Mouse (Mus musculus) ES-Bruce4 (cell line): ENCODE measurements around the gene Map3k5. TPM values are rescaled to one million over a fixed set of nuclear protein-coding genes. Genes with fewer than 3 reads are reported as not detected.

Experiments
- H3K27ac ChIP-seq: 2 replicates; pipeline ENCODE4 v1.5.1; 2012; ENCODE audit warnings: low read length, inconsistent platforms; ENCODE audit not compliant: insufficient read depth
- H3K27me3 ChIP-seq: 2 replicates; pipeline ENCODE4 v1.6.1; 2012; ENCODE audit warnings: mild to moderate bottlenecking, low read length, inconsistent platforms; ENCODE audit not compliant: control insufficient read depth, poor library complexity, insufficient read depth, severe bottlenecking
- H3K36me3 ChIP-seq: 2 replicates; pipeline ENCODE4 v1.6.1; 2012; ENCODE audit warnings: inconsistent platforms, mild to moderate bottlenecking, low read length, moderate library complexity; ENCODE audit not compliant: control insufficient read depth, poor library complexity, insufficient read depth, severe bottlenecking
- H3K4me1 ChIP-seq: one replicate; pipeline ENCODE4 v1.8.1; 2011; ENCODE audit warnings: low read length; ENCODE audit not compliant: control insufficient read depth, insufficient read depth
- H3K4me3 ChIP-seq: 2 replicates; pipeline ENCODE4 v1.5.1; 2011; ENCODE audit warnings: low read depth, mild to moderate bottlenecking, low read length
- H3K9ac ChIP-seq: 2 replicates; pipeline ENCODE4 v1.6.1; 2012; ENCODE audit warnings: low read depth, mild to moderate bottlenecking, inconsistent platforms; ENCODE audit not compliant: poor library complexity, severe bottlenecking
- H3K9me3 ChIP-seq: replicated peaks from 2 replicates; pipeline ENCODE4 v1.6.1; 2012; ENCODE audit warnings: mild to moderate bottlenecking, low read length, inconsistent platforms; ENCODE audit not compliant: control insufficient read depth, poor library complexity, insufficient read depth, severe bottlenecking
- CTCF ChIP-seq: IDR thresholded peaks from one replicate; pipeline ENCODE4 v1.8.1; 2011; ENCODE audit warnings: low read depth, low read length
- EP300 ChIP-seq: IDR thresholded peaks from 2 replicates; pipeline ENCODE4 v1.6.1; 2011; ENCODE audit warnings: low read depth, low read length; ENCODE audit not compliant: insufficient read depth
- POLR2A ChIP-seq: IDR thresholded peaks from one replicate; pipeline ENCODE4 v1.8.1; 2011; ENCODE audit warnings: low read length; ENCODE audit not compliant: insufficient read depth
- polyA plus RNA-seq: library from polyadenylated mRNA; stranded (reverse); fragments of >200 nt; gene quantifications from 2 replicates; pipeline ENCODE4 v1.2.4, GENCODE M21; 2011; ENCODE audit warnings: low read depth; ENCODE audit not compliant: missing spikeins, insufficient read depth, insufficient read length

The Map3k5 gene
- polyA plus RNA-seq, 1 experiment: 9.7 TPM

DNA sequence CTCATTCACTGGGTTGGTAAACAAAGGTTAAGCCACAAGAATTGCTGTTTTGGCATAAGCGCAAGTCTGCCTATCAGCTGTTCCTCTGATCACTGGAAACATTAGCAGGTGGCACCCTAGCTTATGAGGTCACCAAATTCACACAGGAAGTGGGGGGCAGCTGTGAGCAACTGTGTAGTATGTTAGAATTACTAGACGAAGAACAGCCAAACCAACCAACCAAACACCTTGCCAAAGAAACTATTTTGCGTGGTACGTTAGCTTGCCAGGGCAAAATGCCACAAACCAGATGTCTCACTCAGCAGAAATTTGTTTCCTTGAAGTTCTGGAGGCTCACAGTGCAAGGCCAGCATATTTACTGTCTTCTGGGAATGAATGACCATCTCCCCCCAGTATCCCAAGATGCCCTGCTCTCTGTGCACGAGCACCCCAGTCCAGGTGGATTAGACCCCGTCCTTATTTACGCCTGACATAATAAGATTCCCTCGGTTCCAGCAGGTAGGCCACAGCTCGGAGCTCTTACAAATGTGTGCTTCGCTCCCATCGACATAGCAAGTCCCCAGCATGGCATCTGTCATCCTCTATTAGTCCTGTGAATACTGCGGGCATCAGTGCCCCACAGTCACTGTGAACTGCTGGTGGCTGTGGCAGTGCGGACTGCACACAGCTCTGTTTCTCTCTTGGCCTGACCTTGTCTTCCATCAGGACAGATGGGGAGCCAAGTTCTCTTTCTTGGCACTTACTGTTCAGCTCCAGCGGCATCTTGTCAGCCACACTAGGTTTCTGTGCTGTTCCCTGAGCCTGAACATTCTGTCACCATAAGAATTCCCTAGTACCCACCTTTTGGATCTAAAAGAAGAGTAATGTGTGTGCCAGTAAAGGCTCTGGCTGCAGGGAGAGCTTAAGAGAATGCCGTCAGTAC, 185.5 kb downstream of the Map3k5 start:
- no peaks in the 10 kb centered on the region for H3K27me3 ChIP-seq
- no peaks in the 10 kb centered on the region for H3K4me1 ChIP-seq
- no peak overlapping the region for H3K27ac ChIP-seq
- TF ChIP-seq EP300: no peak
- no peak for TF ChIP-seq POLR2A
- TF ChIP-seq CTCF: no peak
- no peak overlapping the region for H3K9ac ChIP-seq
- no peaks in the 10 kb centered on the region for H3K36me3 ChIP-seq
- H3K4me3 ChIP-seq: no peak overlapping the region
- no peaks in the 10 kb centered on the region for H3K9me3 ChIP-seq

GRCm38 (mm10) chr10:20121981-20122380, 187.7 kb downstream of the Map3k5 start:
- Histone ChIP-seq H3K27ac (no peak overlapping the region), H3K4me3 (no peak overlapping the region), H3K9me3 (no peaks in the 10 kb centered on the region), H3K9ac (no peak overlapping the region), H3K27me3 (no peaks in the 10 kb centered on the region), H3K36me3 (no peaks in the 10 kb centered on the region), H3K4me1 (no peaks in the 10 kb centered on the region)
- TF ChIP-seq EP300: no peak
- no peak for TF ChIP-seq POLR2A

DNA sequence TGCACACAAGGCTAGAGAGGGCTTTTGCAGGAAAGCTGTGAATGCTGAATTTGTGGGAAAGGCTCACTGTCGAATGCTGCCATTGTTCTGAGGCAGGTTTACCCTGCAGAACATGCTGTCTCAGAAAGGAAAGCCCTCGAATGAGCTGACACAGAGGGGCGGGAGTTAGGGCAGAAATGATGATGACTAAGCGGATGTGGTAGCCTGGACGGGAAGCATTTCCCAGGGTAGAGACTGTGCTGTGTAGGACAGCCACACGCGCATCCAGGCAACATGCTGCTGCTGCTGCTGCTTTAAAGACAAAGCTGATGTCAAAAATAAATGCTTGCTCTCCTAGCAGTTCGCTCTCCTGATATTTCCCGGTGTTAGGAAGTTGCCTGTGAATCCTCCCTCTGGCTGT, 189.1 kb downstream of the Map3k5 start:
- Histone ChIP-seq H3K9ac (no peak overlapping the region), H3K36me3 (no peaks in the 10 kb centered on the region), H3K4me3 (no peak overlapping the region), H3K27me3 (no peaks in the 10 kb centered on the region), H3K27ac (no peak overlapping the region), H3K9me3 (no peaks in the 10 kb centered on the region), H3K4me1 (no peaks in the 10 kb centered on the region)
- no peak for TF ChIP-seq CTCF
- no peak for TF ChIP-seq POLR2A
- no peak for TF ChIP-seq EP300

- TF ChIP-seq CTCF (no peak), POLR2A (no peak), EP300 (no peak)
- Histone ChIP-seq H3K4me3 (peak overlapping the region; percentile 17; the same call in 1 of the 2 replicates), H3K9me3 (no peaks in the 10 kb centered on the region), H3K27ac (no peak overlapping the region), H3K27me3 (no peaks in the 10 kb centered on the region), H3K9ac (peak overlapping the region; percentile 23; the same call in 1 of the 2 replicates), H3K4me1 (no peaks in the 10 kb centered on the region), H3K36me3 (no peaks in the 10 kb centered on the region)
These were observed 190.3 kb downstream of the Map3k5 start for GRCm38 (mm10) chr10:20124576-20124975.

DNA sequence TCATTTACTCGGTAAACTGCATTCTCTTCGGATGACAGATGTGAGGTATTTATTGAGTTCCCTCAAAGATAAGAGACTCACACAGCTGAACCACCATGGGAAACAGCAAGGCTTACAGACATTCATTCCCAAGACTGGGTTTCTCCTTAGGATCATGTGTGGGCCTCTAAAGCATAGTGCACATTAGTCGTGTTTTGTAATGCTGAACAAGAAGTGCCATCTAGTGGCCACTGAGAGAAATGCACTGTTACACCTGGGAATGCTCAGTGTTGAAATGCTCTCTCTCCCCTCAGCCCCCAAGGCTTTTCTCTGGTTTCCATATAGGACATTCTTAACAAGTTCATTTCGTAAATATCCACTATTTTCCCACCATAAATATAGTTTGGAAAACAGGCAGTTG, 191.0 kb downstream of the Map3k5 start:
- no peak for TF ChIP-seq EP300
- no peak for TF ChIP-seq POLR2A
- peak; percentile 47 for TF ChIP-seq CTCF
- Histone ChIP-seq H3K27ac (no peak overlapping the region), H3K9ac (peak overlapping the region; percentile 23; the same call in 1 of the 2 replicates), H3K4me1 (no peaks in the 10 kb centered on the region), H3K4me3 (no peak overlapping the region), H3K36me3 (no peaks in the 10 kb centered on the region), H3K27me3 (no peaks in the 10 kb centered on the region), H3K9me3 (no peaks in the 10 kb centered on the region)
